ENCODE assay signal across 17 mouse cellular contexts in the genomic region with DNA sequence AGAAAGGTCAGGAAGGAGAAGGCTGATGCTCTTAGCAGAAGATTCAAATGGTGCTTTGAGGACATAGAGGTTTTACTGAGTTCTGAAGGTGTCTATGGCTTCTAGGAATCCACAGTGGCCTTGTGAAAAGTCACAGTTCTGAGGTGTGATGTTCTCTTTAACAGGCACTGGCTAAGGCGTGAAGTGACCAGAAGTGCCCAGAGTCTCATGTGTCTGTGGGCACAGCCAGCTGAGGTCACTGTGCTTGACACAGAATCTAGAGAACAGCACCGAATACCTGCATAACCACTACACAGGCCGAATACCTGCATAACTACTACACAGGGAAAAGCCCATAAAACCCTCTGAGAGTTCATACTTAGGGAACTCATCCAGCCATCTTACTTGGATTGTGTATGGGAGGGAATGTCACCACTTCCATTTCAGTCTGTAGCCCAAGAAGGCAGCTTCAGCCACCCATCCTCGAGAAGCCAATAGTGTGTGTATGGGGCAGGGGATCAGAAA. TPM values are rescaled to one million over a fixed set of nuclear protein-coding genes. Genes with fewer than 3 reads are reported as not detected.
DNase-seq lines count a peak whose midpoint lies in the region; ATAC-seq lines count a peak whose summit lies in the region.
"Not testable (repeated sequence)": the region's sequence is repeated elsewhere in the genome, so short reads cannot be mapped to it uniquely, and the experiment has no call there.
"Had no signal": no experiment of that assay in that cellular context is flagged by ENCODE, and none has a peak within 500 bp of the region (broad histone marks: within the 10 kb centered on the region; RNA-seq: fewer than 3 reads in every experiment).

No protein-coding gene starts in this region.

- H3K9ac ChIP-seq in midbrain, embryonic 11.5 days (ENCODE audit: low read length): not testable (repeated sequence)

- WGBS in midbrain, embryonic 11.5 days: 83% methylated on average over 4 of the region's 4 CpGs

- not testable (repeated sequence) for H3K4me1 ChIP-seq in midbrain, embryonic 11.5 days (ENCODE audit: control insufficient read depth, insufficient read depth, low read length)

- H3K36me3 ChIP-seq in midbrain, embryonic 11.5 days (ENCODE audit: control insufficient read depth, insufficient read depth, low read length): not testable (repeated sequence)

- not testable (repeated sequence) for ATAC-seq in midbrain, embryonic 11.5 days (ENCODE audit: low FRiP score)

- H3K4me3 ChIP-seq in midbrain, embryonic 11.5 days (ENCODE audit: low read depth, low read length): not testable (repeated sequence)

- H3K9me3 ChIP-seq in midbrain, embryonic 11.5 days (ENCODE audit: control insufficient read depth, low read length): not testable (repeated sequence)

- DNase-seq in R1 (ENCODE audit: low read depth, low spot score): peak; percentile 87
- peak; percentile 30 for DNase-seq in heart, adult 11 months
- DNase-seq in midbrain, embryonic 11.5 days (ENCODE audit: low spot score, missing footprints): peak; percentile 8
- peak; percentile 60 to 84 for DNase-seq in natural killer cell, adult 2 months (ENCODE audit: low spot score in 2 of 2)

- H3K27me3 ChIP-seq in midbrain, embryonic 11.5 days (ENCODE audit: control insufficient read depth, insufficient read depth, low read length): not testable (repeated sequence)

- H3K27ac ChIP-seq in midbrain, embryonic 11.5 days (ENCODE audit: low read depth, low read length): not testable (repeated sequence)

- not testable (repeated sequence) for H3K4me2 ChIP-seq in midbrain, embryonic 11.5 days

RNA-seq across cellular contexts. Expression of a gene that starts 1.5 kb away (rescaled TPM):
- 0.08 TPM in 1 of 2 replicates, not detected in the other for polyA plus RNA-seq in midbrain, embryonic 11.5 days (2014; fragmentation: Nextera tagmentation; extraction: Ambion mirVana)
- polyA plus RNA-seq: C2C12; cerebellum, adult 2 months; embryonic facial prominence, embryonic 10.5 days; embryonic facial prominence, embryonic 12.5 days; embryonic facial prominence, embryonic 14.5 days; forebrain, embryonic 11.5 days; forebrain, embryonic 13.5 days; forebrain, embryonic 15.5 days; G1E; Patski had no signal

RNA-seq across cellular contexts. Expression of a gene that starts 35.6 kb away (rescaled TPM):
- polyA plus RNA-seq in midbrain, embryonic 11.5 days (2014; fragmentation: Nextera tagmentation; extraction: Ambion mirVana): not detected in 2 replicates
- polyA plus RNA-seq: activated CD4-positive, CD25-positive, alpha-beta regulatory T cell, adult 4 months; C2C12; cerebellum, adult 2 months; cortical plate, adult 2 months; embryonic facial prominence, embryonic 10.5 days; embryonic facial prominence, embryonic 12.5 days; forebrain, embryonic 11.5 days; forebrain, embryonic 13.5 days; forebrain, embryonic 15.5 days; forebrain, postnatal 0 days; G1E; Patski had no signal

RNA-seq across cellular contexts. Expression of a gene that starts 35.6 kb away (rescaled TPM):
- not detected in 2 replicates for polyA plus RNA-seq in midbrain, embryonic 11.5 days (2014; fragmentation: Nextera tagmentation; extraction: Ambion mirVana)
- polyA plus RNA-seq: activated CD4-positive, CD25-positive, alpha-beta regulatory T cell, adult 4 months; C2C12; cerebellum, adult 2 months; cortical plate, adult 2 months; embryonic facial prominence, embryonic 10.5 days; embryonic facial prominence, embryonic 12.5 days; forebrain, embryonic 11.5 days; forebrain, embryonic 13.5 days; forebrain, embryonic 15.5 days; forebrain, postnatal 0 days; G1E; Patski had no signal

Comparison
In these comparisons a context has a peak if more than half of its experiments do, and no peak if none do; other contexts are left out.
1. DNase-seq: peak in every context shown above with its lines; median percentile 87 in R1; 72 in natural killer cell, adult 2 months; 30 in heart, adult 11 months; 8 in midbrain, embryonic 11.5 days.